Mouse (Mus musculus): Measurements from ENCODE around the gene Gm10306.

Gene Gm10306

DNA sequence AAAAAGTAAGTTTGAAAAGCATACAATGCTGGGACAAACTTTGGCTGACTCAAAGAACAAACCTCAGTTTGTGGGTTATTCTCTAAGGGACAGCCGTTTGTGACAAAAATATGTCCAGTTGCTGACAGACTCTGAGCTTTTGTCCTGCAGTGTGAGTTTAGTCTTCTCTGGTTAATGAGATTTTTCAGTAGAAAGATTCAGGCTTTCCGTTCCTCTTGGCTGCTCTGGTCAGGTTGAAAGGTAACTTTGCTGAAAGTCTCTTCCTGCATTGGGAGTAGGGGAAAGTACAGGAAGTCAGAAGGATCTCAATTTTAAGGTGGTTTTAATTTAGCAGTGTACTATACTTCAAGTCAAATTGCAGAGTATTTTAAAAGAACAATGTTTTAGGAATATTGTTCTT, 49.2 kb downstream of the Gm10306 start:
- no peak for DNase-seq (ENCODE audit: low spot score in 2 of 2)

Data from right cerebral cortex, postnatal 36 days (tissue).